In the genomic region with DNA sequence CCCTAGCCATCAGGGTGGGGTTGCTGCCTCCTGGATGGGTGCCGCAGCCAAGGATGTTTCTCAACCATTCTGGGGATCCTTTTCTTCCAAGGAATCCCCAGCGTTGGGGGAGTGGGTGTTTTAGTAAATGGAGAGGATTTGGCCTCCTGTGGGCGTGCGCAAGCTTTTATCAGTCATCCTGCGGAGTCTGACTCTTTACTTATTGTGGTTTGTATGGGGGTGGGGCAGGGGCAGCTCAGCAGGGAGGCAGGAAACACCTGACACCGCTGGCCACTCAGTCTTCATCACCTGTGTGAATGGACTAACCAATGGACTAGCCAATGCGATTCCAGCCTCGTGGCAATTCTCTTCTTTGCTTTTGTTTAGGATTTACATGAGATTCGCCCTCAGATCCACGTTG, we compare ENCODE assay signal across 23 mouse cellular contexts. TPM values are rescaled to one million over a fixed set of nuclear protein-coding genes. Genes with fewer than 3 reads are reported as not detected.
DNase-seq lines count a peak whose midpoint lies in the region; ATAC-seq and TF ChIP-seq lines count a peak whose summit lies in the region.
"Had no signal": no experiment of that assay in that cellular context is flagged by ENCODE, and none has a peak within 500 bp of the region (broad histone marks: within the 10 kb centered on the region; RNA-seq: fewer than 3 reads in every experiment).

No protein-coding gene starts in this region.

- intact Hi-C loops in left cerebral cortex, postnatal 36 days (cut with DNase I) = no loop called here

- H3K36me3 ChIP-seq in heart, embryonic 10.5 days = no peaks in the 10 kb centered on the region
- H3K36me3 ChIP-seq in lung, embryonic 14.5 days (ENCODE audit: insufficient read depth) = no peaks in the 10 kb centered on the region
- no peaks in the 10 kb centered on the region for H3K36me3 ChIP-seq in ES-E14 (ENCODE audit: control insufficient read depth, insufficient read depth, low read length, poor library complexity, severe bottlenecking)
- H3K36me3 ChIP-seq in stomach, embryonic 15.5 days = no peaks in the 10 kb centered on the region
- H3K36me3 ChIP-seq in forebrain, embryonic 10.5 days (replicated peaks) = no peaks in the 10 kb centered on the region
- H3K36me3 ChIP-seq: embryonic facial prominence, embryonic 12.5 days; hindbrain, embryonic 10.5 days; liver, embryonic 13.5 days; neural tube, embryonic 12.5 days had no signal

- no peak overlapping the region for H3K9ac ChIP-seq in lung, embryonic 14.5 days
- H3K9ac ChIP-seq in ES-E14 (ENCODE audit: insufficient read depth, low read depth, low read length, poor library complexity, severe bottlenecking) = peak overlapping the region; percentile 28; the same call in 1 of the 2 replicates
- H3K9ac ChIP-seq in stomach, embryonic 15.5 days = no peak overlapping the region
- H3K9ac ChIP-seq: embryonic facial prominence, embryonic 12.5 days; forebrain, embryonic 13.5 days; liver, embryonic 13.5 days; neural tube, embryonic 12.5 days had no signal

- no peak overlapping the region; the same call in 1 of the 2 replicates for H3K27ac ChIP-seq in heart, embryonic 10.5 days
- H3K27ac ChIP-seq in lung, embryonic 14.5 days (ENCODE audit: low read depth) = peak overlapping the region; percentile 61
- H3K27ac ChIP-seq in ES-E14 (ENCODE audit: insufficient read depth, low read depth, low read length, poor library complexity, severe bottlenecking) = peak overlapping the region; percentile 63; the same call in 1 of the 2 replicates
- peak overlapping the region; percentile 54; the same call in 1 of the 2 replicates for H3K27ac ChIP-seq in stomach, embryonic 15.5 days
- no peak overlapping the region for H3K27ac ChIP-seq in forebrain, embryonic 10.5 days
- H3K27ac ChIP-seq: embryonic facial prominence, embryonic 12.5 days; forebrain, embryonic 13.5 days; hindbrain, embryonic 10.5 days; liver, embryonic 13.5 days; neural tube, embryonic 12.5 days had no signal

- H3K27me3 ChIP-seq in heart, embryonic 10.5 days (ENCODE audit: insufficient read depth, poor library complexity, severe bottlenecking) = peaks cover 26% of the 10 kb centered on the region
- no peaks in the 10 kb centered on the region for H3K27me3 ChIP-seq in lung, embryonic 14.5 days (ENCODE audit: insufficient read depth, low read length)
- no peaks in the 10 kb centered on the region; the same call in 1 of the 2 replicates for H3K27me3 ChIP-seq in stomach, embryonic 15.5 days (replicated peaks)
- H3K27me3 ChIP-seq in forebrain, embryonic 10.5 days (ENCODE audit: poor library complexity, severe bottlenecking) = peaks cover 33% of the 10 kb centered on the region

- no peak for DNase-seq in heart, embryonic 10.5 days (ENCODE audit: low spot score)
- DNase-seq in heart, adult 8-10 months (ENCODE audit: low spot score) = no peak
- no peak for DNase-seq in lung, embryonic 14.5 days
- no peak for DNase-seq in lung, postnatal 36 days
- no peak for DNase-seq in ES-E14 (ENCODE audit: low read depth, low spot score)
- no peak for DNase-seq in forebrain, embryonic 10.5 days (ENCODE audit: extremely low spot score, low spot score)
- DNase-seq in left cerebral cortex, postnatal 36 days (ENCODE audit: low spot score in 2 of 2) = no peak
- DNase-seq: cerebellum, adult 11 months; cerebellum, adult 9-11 months; gastrocnemius, adult 2 months; layer of hippocampus, adult 9-11 months; liver, embryonic 13.5 days; midbrain, embryonic 14.5 days; right cerebral cortex, postnatal 14 days; thymus, adult 18-20 months had no signal

- no peak overlapping the region for H3K4me2 ChIP-seq in lung, embryonic 14.5 days
- no peak overlapping the region for H3K4me2 ChIP-seq in stomach, embryonic 15.5 days
- H3K4me2 ChIP-seq: embryonic facial prominence, embryonic 12.5 days; forebrain, embryonic 13.5 days; liver, embryonic 13.5 days; neural tube, embryonic 12.5 days had no signal

- peak overlapping the region; percentile 32; the same call in 1 of the 2 replicates for H3K4me3 ChIP-seq in heart, embryonic 10.5 days
- H3K4me3 ChIP-seq in lung, embryonic 14.5 days (ENCODE audit: low read depth, low read length) = no peak overlapping the region
- no peak overlapping the region for H3K4me3 ChIP-seq in ES-E14 (ENCODE audit: insufficient read depth in 1 of 2, low read depth in 1 of 2, low read length in 2 of 2, poor library complexity in 1 of 2, severe bottlenecking in 1 of 2)
- no peak overlapping the region for H3K4me3 ChIP-seq in stomach, embryonic 15.5 days (replicated peaks)
- H3K4me3 ChIP-seq in forebrain, embryonic 10.5 days = no peak overlapping the region
- H3K4me3 ChIP-seq: embryonic facial prominence, embryonic 12.5 days; erythroblast, embryonic 14.5 days; forebrain, embryonic 13.5 days; gastrocnemius, adult 2 months; hindbrain, embryonic 10.5 days; liver, embryonic 13.5 days; neural tube, embryonic 12.5 days had no signal

- ATAC-seq in lung, embryonic 14.5 days (ENCODE audit: insufficient read depth) = no peak
- no peak for ATAC-seq in stomach, embryonic 15.5 days (ENCODE audit: insufficient read depth, low FRiP score, low read depth)
- ATAC-seq: forebrain, embryonic 13.5 days; hindbrain, embryonic 16.5 days had no signal

- TF ChIP-seq CTCF in lung, embryonic 14.5 days (IDR thresholded peaks at IDR 0.05; ENCODE audit: low read depth) = no peak

- no peaks in the 10 kb centered on the region for H3K9me3 ChIP-seq in heart, embryonic 10.5 days
- no peaks in the 10 kb centered on the region for H3K9me3 ChIP-seq in lung, embryonic 14.5 days (ENCODE audit: low read depth, low read length)
- H3K9me3 ChIP-seq in ES-E14 (ENCODE audit: control insufficient read depth, insufficient read depth, low read depth, low read length) = no peaks in the 10 kb centered on the region
- no peaks in the 10 kb centered on the region for H3K9me3 ChIP-seq in stomach, embryonic 15.5 days
- no peaks in the 10 kb centered on the region for H3K9me3 ChIP-seq in forebrain, embryonic 10.5 days
- H3K9me3 ChIP-seq: embryonic facial prominence, embryonic 12.5 days; forebrain, embryonic 13.5 days; hindbrain, embryonic 10.5 days; liver, embryonic 13.5 days; neural tube, embryonic 12.5 days had no signal

- H3K4me1 ChIP-seq in heart, embryonic 10.5 days = peaks cover 50% of the 10 kb centered on the region
- peaks cover 9% of the 10 kb centered on the region for H3K4me1 ChIP-seq in lung, embryonic 14.5 days (ENCODE audit: insufficient read depth)
- peaks cover 3 to 37% of the 10 kb centered on the region in 2 experiments; a peak in 3 of 4 replicates for H3K4me1 ChIP-seq in ES-E14 (ENCODE audit: control insufficient read depth in 2 of 2, insufficient read depth in 2 of 2, low read length in 2 of 2, poor library complexity in 1 of 2)
- peaks cover 25% of the 10 kb centered on the region for H3K4me1 ChIP-seq in stomach, embryonic 15.5 days
- peaks cover 11% of the 10 kb centered on the region for H3K4me1 ChIP-seq in forebrain, embryonic 10.5 days
- H3K4me1 ChIP-seq: neural tube, embryonic 12.5 days had no signal

- in situ Hi-C loops in ES-E14 (cut with MboI; ENCODE audit: low sequenced_read_pairs in 2 of 2, unreplicated experiment in 2 of 2) = no loop called here

- WGBS in heart, embryonic 10.5 days = 10% methylated on average over 10 of the region's 10 CpGs
- 11% methylated on average over 10 of the region's 10 CpGs for WGBS in lung, embryonic 14.5 days
- 17% methylated on average over 10 of the region's 10 CpGs for WGBS in stomach, embryonic 15.5 days
- WGBS in forebrain, embryonic 10.5 days = 5% methylated on average over 10 of the region's 10 CpGs

TF ChIP-seq in ES-E14, 5 proteins besides CTCF, POLR2A, EP300 and RAD21:
- TF ChIP-seq HCFC1 (IDR thresholded peaks at IDR 0.05; ENCODE audit: borderline replicate concordance, insufficient read depth, low read length) (no peak), ZC3H11A (IDR thresholded peaks at IDR 0.05; ENCODE audit: borderline replicate concordance, low read depth, low read length) (no peak), ZNF384 (IDR thresholded peaks at IDR 0.05; ENCODE audit: low read depth, low read length) (no peak)

RNA-seq across cellular contexts. Expression of gene Sh3tc1, which starts 0.9 kb away (rescaled TPM):
- 7.8 and 13.1 TPM in 2 replicates for polyA plus RNA-seq in heart, embryonic 10.5 days (2016; fragmentation: Nextera tagmentation; extraction: Ambion mirVana)
- total RNA-seq in heart, adult 8-10 months (2022) = 1 to 10 TPM; 6.5 to 9.1 (median 7.9) TPM
- polyA plus RNA-seq in lung, embryonic 14.5 days (2014; fragmentation: Nextera tagmentation; extraction: Ambion mirVana) = 8.7 and 10.6 TPM in 2 replicates
- 5.1 and 5.9 TPM in 2 replicates for total RNA-seq in ES-E14 (2012; rRNA removed)
- polyA plus RNA-seq in stomach, embryonic 15.5 days (2015; fragmentation: Nextera tagmentation; extraction: Ambion mirVana) = 6.5 and 7.4 TPM in 2 replicates
- polyA plus RNA-seq in forebrain, embryonic 10.5 days (2016; fragmentation: Nextera tagmentation; extraction: Ambion mirVana) = 3.9 and 4.5 TPM in 2 replicates
- total RNA-seq in left cerebral cortex, postnatal 36 days (2021) = 1 to 10 TPM; 3.0 to 3.3 TPM
- total RNA-seq: megakaryocyte-erythroid progenitor cell, adult 5-6 weeks had no signal

RNA-seq across cellular contexts. Expression of gene Ablim2, which starts 17.0 kb away (rescaled TPM):
- 1.7 and 2.6 TPM in 2 replicates for polyA plus RNA-seq in heart, embryonic 10.5 days (2016; fragmentation: Nextera tagmentation; extraction: Ambion mirVana)
- 10 to 100 TPM; 18.5 to 28.5 (median 20.9) TPM for total RNA-seq in heart, adult 8-10 months (2022)
- polyA plus RNA-seq in lung, embryonic 14.5 days (2014; fragmentation: Nextera tagmentation; extraction: Ambion mirVana) = 0.36 and 0.45 TPM in 2 replicates
- total RNA-seq in ES-E14 (2012; rRNA removed) = 0.95 and 1.6 TPM in 2 replicates
- 2.8 and 3.4 TPM in 2 replicates for polyA plus RNA-seq in stomach, embryonic 15.5 days (2015; fragmentation: Nextera tagmentation; extraction: Ambion mirVana)
- polyA plus RNA-seq in forebrain, embryonic 10.5 days (2016; fragmentation: Nextera tagmentation; extraction: Ambion mirVana) = 0.49 TPM in 1 of 2 replicates, not detected in the other
- total RNA-seq in left cerebral cortex, postnatal 36 days (2021) = 100 to 1,000 TPM; 150 to 220 TPM
- polyA plus RNA-seq: erythroblast, embryonic 14.5 days had no signal

Comparison
In these comparisons a context has a peak if more than half of its experiments do, and no peak if none do; other contexts are left out.
1. H3K27ac ChIP-seq: peak in lung, embryonic 14.5 days (single experiment), ES-E14 (single experiment) and stomach, embryonic 15.5 days (single experiment); none in heart, embryonic 10.5 days (single experiment) and forebrain, embryonic 10.5 days (single experiment).